Mouse (Mus musculus) small intestine, adult 2 months (tissue): ENCODE measurements around the gene Hlcs. TPM values are rescaled to one million over a fixed set of nuclear protein-coding genes. Genes with fewer than 3 reads are reported as not detected.

Source experiments
- H3K27ac ChIP-seq: fragments of 200-500 bp; 2 replicates; pipeline ENCODE4 v1.5.1; 2012; ENCODE audit warnings: low read depth, low read length, control low read depth, inconsistent platforms; ENCODE audit not compliant: insufficient read depth
- H3K27me3 ChIP-seq: fragments of 200-500 bp; 2 replicates; pipeline ENCODE4 v1.6.1; 2012; ENCODE audit warnings: mild to moderate bottlenecking, moderate library complexity, low read length, inconsistent platforms; ENCODE audit not compliant: control insufficient read depth, insufficient read depth
- H3K36me3 ChIP-seq: fragments of 200-500 bp; 2 replicates; pipeline ENCODE4 v1.6.1; 2012; ENCODE audit warnings: mild to moderate bottlenecking, low read length, control low read depth, inconsistent platforms; ENCODE audit not compliant: control insufficient read depth, insufficient read depth
- H3K4me1 ChIP-seq: fragments of 200-500 bp; 2 replicates; pipeline ENCODE4 v1.6.1; 2012; ENCODE audit warnings: low read length, inconsistent platforms, mixed read lengths; ENCODE audit not compliant: control insufficient read depth, insufficient read depth, insufficient read length
- H3K4me3 ChIP-seq: fragments of 200-500 bp; 2 replicates; pipeline ENCODE4 v1.5.1; 2012; ENCODE audit warnings: low read depth, mild to moderate bottlenecking, control low read depth, inconsistent platforms, low read length, moderate library complexity
- CTCF ChIP-seq: fragments of 200-500 bp; IDR thresholded peaks from 2 replicates; pipeline ENCODE4 v1.5.1; 2012; ENCODE audit warnings: low read depth, mild to moderate bottlenecking, control low read depth, inconsistent platforms, low read length, moderate library complexity, mixed read lengths; ENCODE audit not compliant: insufficient replicate concordance, insufficient read length; ENCODE audit errors: extremely low read depth
- POLR2A ChIP-seq: fragments of 200-500 bp; IDR thresholded peaks from 2 replicates; pipeline ENCODE4 v1.6.1; 2012; ENCODE audit warnings: low read depth, mild to moderate bottlenecking, control low read depth, inconsistent platforms, low read length, moderate library complexity
- WGBS: fragments of 180-500 bp; shearing (Covaris S2); methylation state at CpG from one replicate; pipeline ENCODE4 v1.1.7; 2018; 5-methylcytosine and 5-hydroxymethylcytosine counted together
- polyA plus RNA-seq: library from polyadenylated mRNA; depleted of rRNA; stranded (reverse); fragments of >200 nt; gene quantifications from 2 replicates; pipeline ENCODE4 v1.2.3, GENCODE M21; 2012

The Hlcs gene
- polyA plus RNA-seq, 1 experiment = 3.2 TPM

- Histone ChIP-seq H3K4me1 (peaks cover 2% of the 10 kb centered on the region), H3K4me3 (no peak overlapping the region), H3K27me3 (0 out of 2 replicates have a peak, but pooled peaks cover 9% of the 10 kb centered on the region), H3K27ac (no peak overlapping the region), H3K36me3 (no peaks in the 10 kb centered on the region)
- TF ChIP-seq CTCF = peak; percentile 92; the same call in 1 of the 2 replicates
- TF ChIP-seq POLR2A = no peak
- WGBS = 75% methylated on average over 5 of the region's 5 CpGs
Measured at GRCm38 (mm10) chr16:94331886-94332252, 18.5 kb upstream of the Hlcs start.

GRCm38 (mm10) chr16:94331233-94331885 is 18.0 kb upstream of the Hlcs start:
- Histone ChIP-seq H3K4me1 (peaks cover 2% of the 10 kb centered on the region), H3K36me3 (no peaks in the 10 kb centered on the region), H3K27me3 (0 out of 2 replicates have a peak, but pooled peaks cover 9% of the 10 kb centered on the region), H3K4me3 (no peak overlapping the region), H3K27ac (no peak overlapping the region)
- WGBS = 83% methylated on average over 9 of the region's 9 CpGs
- TF ChIP-seq CTCF (no peak), POLR2A (no peak)

GRCm38 (mm10) chr16:94330429-94330828 is 17.1 kb upstream of the Hlcs start:
- WGBS = 91% methylated on average over 5 of the region's 5 CpGs
- H3K4me3 ChIP-seq = no peak overlapping the region
- H3K27me3 ChIP-seq = 0 out of 2 replicates have a peak, but pooled peaks cover 9% of the 10 kb centered on the region
- TF ChIP-seq CTCF (no peak), POLR2A (no peak)
- no peak overlapping the region for H3K27ac ChIP-seq
- no peaks in the 10 kb centered on the region for H3K36me3 ChIP-seq
- H3K4me1 ChIP-seq = peaks cover 2% of the 10 kb centered on the region

GRCm38 (mm10) chr16:94328881-94329867 is 15.8 kb upstream of the Hlcs start:
- Histone ChIP-seq H3K4me3 (peak overlapping the region; percentile 66), H3K36me3 (no peaks in the 10 kb centered on the region), H3K27ac (no peak overlapping the region), H3K4me1 (peaks cover 2% of the 10 kb centered on the region), H3K27me3 (0 out of 2 replicates have a peak, but pooled peaks cover 9% of the 10 kb centered on the region)
- TF ChIP-seq POLR2A = no peak
- 0 out of 2 replicates have a peak, but pooled peaks have one; percentile 1 for TF ChIP-seq CTCF
- 23% methylated on average over 25 of the region's 25 CpGs for WGBS

GRCm38 (mm10) chr16:94327781-94328711 is 14.7 kb upstream of the Hlcs start, which contains the start of gene Ripply3:
Gene Ripply3, plus strand, starts transcription at chr16:94328420.
- WGBS = 2% methylated on average over 63 of the region's 63 CpGs
- no peaks in the 10 kb centered on the region for H3K36me3 ChIP-seq
- peak within 1 kb of the TSS; percentile 66 for H3K4me3 ChIP-seq
- H3K4me1 ChIP-seq = peaks cover 2% of the 10 kb centered on the region
- no peak within 1 kb of the TSS for H3K27ac ChIP-seq
- TF ChIP-seq CTCF (no peak), POLR2A (no peak)
- 0 out of 2 replicates have a peak, but pooled peaks cover 9% of the 10 kb centered on the region for H3K27me3 ChIP-seq

GRCm38 (mm10) chr16:94326008-94326407 is 12.6 kb upstream of the Hlcs start:
- H3K27me3 ChIP-seq = 0 out of 2 replicates have a peak, but pooled peaks cover 9% of the 10 kb centered on the region
- H3K4me1 ChIP-seq = peaks cover 2% of the 10 kb centered on the region
- TF ChIP-seq POLR2A (no peak), CTCF (no peak)
- H3K36me3 ChIP-seq = no peaks in the 10 kb centered on the region
- H3K27ac ChIP-seq = no peak overlapping the region
- WGBS = 88% methylated on average over 3 of the region's 3 CpGs
- no peak overlapping the region for H3K4me3 ChIP-seq
